Mouse (Mus musculus) brain, embryonic 14.5 days (tissue): ENCODE data around the gene Pfkm.

Experiments used
- CTCF ChIP-seq: fragments of 200-500 bp; IDR thresholded peaks from 2 replicates; pipeline ENCODE4 v1.5.1; 2012; ENCODE audit warnings: inconsistent platforms, mild to moderate bottlenecking, moderate library complexity, borderline replicate concordance; ENCODE audit not compliant: insufficient read depth, insufficient read length; ENCODE audit errors: extremely low read depth
- POLR2A ChIP-seq: fragments of 200-500 bp; IDR thresholded peaks from 2 replicates; pipeline ENCODE4 v1.6.1; 2012; ENCODE audit warnings: mild to moderate bottlenecking, inconsistent platforms, borderline replicate concordance; ENCODE audit not compliant: poor library complexity, insufficient read depth, insufficient read length, severe bottlenecking; ENCODE audit errors: extremely low read depth

DNA sequence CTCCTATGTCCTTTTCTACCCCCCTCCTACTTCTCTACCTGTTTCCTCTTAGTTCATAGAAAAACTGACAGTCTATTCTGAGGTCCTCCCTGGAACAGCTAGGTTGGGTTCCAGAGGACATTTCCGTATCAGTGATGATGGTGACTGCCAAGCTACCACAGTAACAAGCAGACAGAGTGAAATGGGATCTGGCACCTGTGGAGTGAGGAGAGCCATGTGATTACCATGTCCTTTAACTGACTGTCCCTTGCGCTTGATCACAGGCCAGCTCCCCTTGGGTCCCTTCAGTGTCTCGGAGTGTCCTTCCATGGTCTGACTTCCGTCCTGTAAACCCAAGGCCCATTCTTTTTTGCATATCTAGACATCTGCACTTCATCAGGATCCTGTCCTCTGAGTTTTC, 38.6 kb downstream of the Pfkm start:
- TF ChIP-seq POLR2A (no peak), CTCF (no peak)
